Mouse (Mus musculus) embryonic fibroblast, embryonic 13.5 days (primary cell): ENCODE measurements around the gene Stat1. TPM values are rescaled to one million over a fixed set of nuclear protein-coding genes. Genes with fewer than 3 reads are reported as not detected.

Source experiments
- H3K27ac ChIP-seq: 2 replicates; pipeline ENCODE4 v1.5.1; 2012; ENCODE audit warnings: low read length, control low read depth, inconsistent platforms; ENCODE audit not compliant: insufficient read depth
- H3K4me1 ChIP-seq: 2 replicates; pipeline ENCODE4 v1.6.1; 2011; ENCODE audit warnings: low read length; ENCODE audit not compliant: control insufficient read depth, insufficient read depth
- H3K4me3 ChIP-seq: 2 replicates; pipeline ENCODE4 v1.5.1; 2011; ENCODE audit warnings: mild to moderate bottlenecking, control low read depth, low read length; ENCODE audit not compliant: insufficient read depth
- CTCF ChIP-seq: IDR thresholded peaks from 2 replicates; pipeline ENCODE4 v1.5.1; 2011; ENCODE audit warnings: mild to moderate bottlenecking, control low read depth, low read length, moderate library complexity, borderline replicate concordance; ENCODE audit not compliant: insufficient read depth
- POLR2A ChIP-seq: IDR thresholded peaks from 2 replicates; pipeline ENCODE4 v1.6.1; 2011; ENCODE audit warnings: low read depth, mild to moderate bottlenecking, control low read depth, low read length, moderate library complexity
- polyA plus RNA-seq: library from polyadenylated mRNA; stranded (reverse); fragments of >200 nt; gene quantifications from 2 replicates; pipeline ENCODE4 v1.2.4, GENCODE M21; 2011; ENCODE audit warnings: low read depth; ENCODE audit not compliant: missing spikeins, insufficient read length

Stat1 gene
- polyA plus RNA-seq, 1 experiment, result 68.0 TPM

DNA sequence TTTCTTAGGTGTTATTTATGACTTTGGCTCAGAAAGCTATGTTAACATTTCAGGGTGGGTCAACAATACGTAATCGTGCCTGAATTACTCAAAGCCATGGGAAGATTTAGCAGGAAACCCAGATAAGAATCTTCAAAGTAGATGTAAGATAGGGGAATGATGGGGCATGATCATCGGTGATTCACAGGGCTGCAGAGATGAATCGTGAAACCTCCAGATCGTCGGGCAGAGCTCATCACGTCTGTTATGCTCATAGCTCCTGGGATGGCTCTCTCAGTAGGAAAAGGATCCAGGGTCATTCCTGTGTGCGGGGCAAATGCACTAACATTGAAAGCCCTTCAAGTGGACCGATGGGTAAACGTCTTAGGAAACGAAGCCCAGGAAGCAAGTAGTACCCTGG is 12.0 kb upstream of the Stat1 start:
- Histone ChIP-seq H3K4me3 (no peak overlapping the region), H3K27ac (no peak overlapping the region), H3K4me1 (no peaks in the 10 kb centered on the region; the same call in 1 of the 2 replicates)
- no peak for TF ChIP-seq POLR2A
- no peak for TF ChIP-seq CTCF

DNA sequence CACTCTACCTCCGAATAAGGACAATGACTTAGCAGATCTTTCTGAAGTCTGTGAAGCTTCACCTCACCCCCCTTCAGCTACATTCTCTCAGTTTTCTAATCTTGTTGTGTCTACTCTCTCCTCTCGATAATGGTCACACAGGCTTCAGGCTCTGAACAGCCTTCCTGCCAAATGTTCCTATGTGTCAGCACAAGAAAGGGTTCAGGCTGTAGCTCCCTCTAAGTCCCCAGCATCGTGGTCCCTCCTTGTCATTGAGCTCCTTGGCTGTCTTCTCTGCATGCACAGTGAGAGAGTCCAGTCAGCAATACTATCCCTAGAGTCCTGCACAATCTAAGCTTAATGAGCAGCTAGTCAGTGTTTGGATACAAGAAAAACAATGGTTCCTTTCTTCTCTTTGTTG is 8.0 kb upstream of the Stat1 start:
- TF ChIP-seq POLR2A (no peak), CTCF (no peak)
- H3K27ac ChIP-seq, result no peak overlapping the region
- no peak overlapping the region for H3K4me3 ChIP-seq
- H3K4me1 ChIP-seq, result peaks cover 3% of the 10 kb centered on the region

DNA sequence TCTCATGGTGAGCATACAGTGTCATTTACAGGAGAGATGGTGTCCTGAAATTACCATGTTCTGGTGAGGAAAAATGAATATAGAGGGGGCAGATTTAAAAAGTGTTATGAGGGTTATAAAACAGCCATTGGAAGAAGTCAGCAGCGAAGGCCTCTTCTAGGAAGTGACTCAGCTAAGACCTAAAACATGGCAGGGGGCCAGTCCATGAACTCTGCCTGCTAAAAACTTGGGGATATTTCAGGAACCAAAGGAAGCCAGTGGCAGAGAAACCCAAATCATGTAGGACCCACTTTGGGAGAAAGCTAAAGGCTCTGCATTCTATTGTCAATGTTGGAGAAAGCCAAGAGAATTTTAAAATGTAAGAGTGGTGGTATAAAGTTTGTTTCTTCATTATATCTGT is 6.9 kb upstream of the Stat1 start:
- Histone ChIP-seq H3K27ac (peak overlapping the region; percentile 87), H3K4me3 (no peak overlapping the region), H3K4me1 (peaks cover 3% of the 10 kb centered on the region)
- TF ChIP-seq CTCF (no peak), POLR2A (no peak)

GRCm38 (mm10) chr1:52113067-52113665 is 6.1 kb upstream of the Stat1 start:
- Histone ChIP-seq H3K27ac (peak overlapping the region; percentile 98), H3K4me1 (peaks cover 3% of the 10 kb centered on the region), H3K4me3 (no peak overlapping the region)
- TF ChIP-seq POLR2A, result peak; percentile 93; the same call in 1 of the 2 replicates
- no peak for TF ChIP-seq CTCF

- Histone ChIP-seq H3K4me3 (no peak overlapping the region), H3K27ac (peak overlapping the region; percentile 98), H3K4me1 (peaks cover 6% of the 10 kb centered on the region)
- TF ChIP-seq CTCF, result peak; percentile 79
- no peak; the same call in 1 of the 2 replicates for TF ChIP-seq POLR2A
These were observed 5.6 kb upstream of the Stat1 start for GRCm38 (mm10) chr1:52113666-52114069.

DNA sequence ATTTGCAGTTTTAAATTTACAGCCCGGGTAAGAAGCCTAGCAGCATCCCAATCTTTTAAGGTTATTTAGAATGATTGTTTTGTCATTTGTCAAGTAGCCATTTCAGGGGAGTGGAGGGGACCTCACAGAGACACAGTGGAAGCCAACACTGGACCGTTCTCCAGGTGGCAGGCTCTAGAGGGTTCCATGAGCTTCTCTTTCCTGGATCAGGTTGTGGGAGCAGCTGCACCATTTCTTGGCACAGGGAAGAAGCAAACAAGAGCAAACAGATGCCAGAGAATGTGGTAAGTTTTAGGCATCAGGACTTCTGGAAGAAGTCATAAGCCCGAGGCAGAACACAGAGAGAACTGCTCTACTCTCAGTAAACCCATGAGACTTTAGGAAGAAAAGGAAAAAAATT is 2.8 kb upstream of the Stat1 start:
- Histone ChIP-seq H3K27ac (no peak overlapping the region), H3K4me3 (no peak overlapping the region), H3K4me1 (peaks cover 6% of the 10 kb centered on the region)
- TF ChIP-seq POLR2A (no peak), CTCF (no peak)

- H3K27ac ChIP-seq, result no peak overlapping the region
- peaks cover 4% of the 10 kb centered on the region; the same call in 1 of the 2 replicates for H3K4me1 ChIP-seq
- H3K4me3 ChIP-seq, result no peak overlapping the region
- TF ChIP-seq CTCF (no peak), POLR2A (no peak)
These were observed 1.5 kb upstream of the Stat1 start for GRCm38 (mm10) chr1:52117777-52118176.

GRCm38 (mm10) chr1:52119691-52120090 is 451 bp downstream of the Stat1 start:
- Histone ChIP-seq H3K4me3 (peak overlapping the region; percentile 96), H3K27ac (peak overlapping the region; percentile 15; the same call in 1 of the 2 replicates), H3K4me1 (0 out of 2 replicates have a peak, but pooled peaks cover 3% of the 10 kb centered on the region)
- no peak for TF ChIP-seq POLR2A

- Histone ChIP-seq H3K4me1 (0 out of 2 replicates have a peak, but pooled peaks cover 3% of the 10 kb centered on the region), H3K4me3 (peak overlapping the region; percentile 96), H3K27ac (no peak overlapping the region)
- no peak for TF ChIP-seq POLR2A
- TF ChIP-seq CTCF, result no peak
These were observed 951 bp downstream of the Stat1 start for GRCm38 (mm10) chr1:52120191-52120590.

DNA sequence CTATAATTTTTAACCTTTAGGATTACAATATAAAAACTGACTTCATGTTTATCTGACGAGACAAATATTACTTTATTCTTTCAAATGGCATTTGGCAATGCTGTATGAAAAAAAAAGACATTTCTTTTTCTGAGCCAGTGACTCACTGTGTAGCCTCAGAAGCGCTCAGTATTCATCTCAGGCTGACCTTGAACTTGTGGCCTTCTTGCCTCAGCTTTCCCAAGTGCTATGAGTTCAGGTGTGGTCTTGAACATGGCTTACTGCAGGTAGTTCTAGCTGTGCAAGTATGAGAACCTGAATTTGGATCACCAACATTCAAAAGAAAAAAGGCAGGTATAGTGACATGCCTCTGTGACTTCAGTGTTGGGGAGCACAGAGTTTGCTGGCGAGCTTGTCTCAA is 1.8 kb downstream of the Stat1 start:
- Histone ChIP-seq H3K4me3 (no peak overlapping the region; the same call in 1 of the 2 replicates), H3K4me1 (0 out of 2 replicates have a peak, but pooled peaks cover 3% of the 10 kb centered on the region), H3K27ac (no peak overlapping the region)
- no peak for TF ChIP-seq CTCF
- TF ChIP-seq POLR2A, result no peak
